Mouse (Mus musculus): ENCODE results near the gene Secisbp2l. TPM values are rescaled to one million over a fixed set of nuclear protein-coding genes. Genes with fewer than 3 reads are reported as not detected.

Gene Secisbp2l
- 16.7 and 18.8 TPM in 2 replicates for polyA plus RNA-seq (2014; fragmentation: Nextera tagmentation; extraction: Ambion mirVana)

- peak; percentile 95 for ATAC-seq (replicated peaks; ENCODE audit: insufficient number of reproducible peaks, low FRiP score, low TSS enrichment)
- H3K4me3 ChIP-seq (ENCODE audit: low read depth, low read length): peak within 1 kb of the TSS; percentile 93
- H3K4me1 ChIP-seq (ENCODE audit: control insufficient read depth, insufficient read depth, low read length): peaks cover 8% of the 10 kb centered on the region; the same call in 1 of the 2 replicates
- WGBS (ENCODE audit: insufficient replicate concordance): under 1% methylated on average over 21 of the region's 28 CpGs
- H3K36me3 ChIP-seq (ENCODE audit: control insufficient read depth, insufficient read depth, low read length): no peaks in the 10 kb centered on the region
- H3K9ac ChIP-seq (ENCODE audit: low read depth, low read length): peak within 1 kb of the TSS; percentile 92
- peak within 1 kb of the TSS; percentile 84 for H3K27ac ChIP-seq (ENCODE audit: low read depth, low read length)
- H3K4me2 ChIP-seq: peak within 1 kb of the TSS; percentile 73
- H3K27me3 ChIP-seq (ENCODE audit: control insufficient read depth, insufficient read depth, low read length): no peaks in the 10 kb centered on the region
- no peaks in the 10 kb centered on the region for H3K9me3 ChIP-seq (replicated peaks; ENCODE audit: control insufficient read depth, low read length)
These were observed at the start of gene Secisbp2l for GRCm38 (mm10) chr2:125782719-125783109. Secisbp2l (minus strand) TSS chr2:125782870.

DNA sequence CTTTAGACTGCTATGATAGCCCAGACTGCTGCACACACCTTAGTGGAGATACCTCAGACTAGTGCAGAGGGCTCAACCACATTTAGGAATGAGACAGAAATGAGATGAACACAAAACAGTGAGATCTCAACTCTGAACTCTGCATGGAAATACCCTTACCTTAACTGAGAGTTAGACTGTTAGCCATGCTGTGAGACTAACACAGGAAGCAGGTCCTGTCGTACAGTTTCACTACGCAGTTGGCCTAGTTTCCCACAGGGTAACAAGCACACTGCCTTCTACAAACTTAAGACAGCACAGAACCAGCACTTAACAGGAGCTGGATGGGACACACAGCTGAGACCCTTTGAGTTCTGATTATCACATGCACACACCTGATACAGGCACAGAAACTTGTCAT is 47.3 kb upstream of the Secisbp2l start:
- Histone ChIP-seq H3K4me3 (ENCODE audit: low read depth, low read length) (no peak overlapping the region), H3K36me3 (ENCODE audit: control insufficient read depth, insufficient read depth, low read length) (peaks cover 9% of the 10 kb centered on the region), H3K4me1 (ENCODE audit: control insufficient read depth, insufficient read depth, low read length) (no peaks in the 10 kb centered on the region), H3K9ac (ENCODE audit: low read depth, low read length) (no peak overlapping the region), H3K4me2 (no peak overlapping the region), H3K27ac (ENCODE audit: low read depth, low read length) (no peak overlapping the region), H3K27me3 (ENCODE audit: control insufficient read depth, insufficient read depth, low read length) (no peaks in the 10 kb centered on the region), H3K9me3 (replicated peaks; ENCODE audit: control insufficient read depth, low read length) (no peaks in the 10 kb centered on the region)
- 90% methylated on average over 2 of the region's 2 CpGs for WGBS (ENCODE audit: insufficient replicate concordance)
- no peak for ATAC-seq (replicated peaks; ENCODE audit: insufficient number of reproducible peaks, low FRiP score, low TSS enrichment)

- Histone ChIP-seq H3K27me3 (ENCODE audit: control insufficient read depth, insufficient read depth, low read length) (no peaks in the 10 kb centered on the region), H3K27ac (ENCODE audit: low read depth, low read length) (no peak overlapping the region), H3K9me3 (replicated peaks; ENCODE audit: control insufficient read depth, low read length) (no peaks in the 10 kb centered on the region), H3K4me1 (ENCODE audit: control insufficient read depth, insufficient read depth, low read length) (no peaks in the 10 kb centered on the region), H3K4me2 (no peak overlapping the region), H3K9ac (ENCODE audit: low read depth, low read length) (no peak overlapping the region), H3K36me3 (ENCODE audit: control insufficient read depth, insufficient read depth, low read length) (peaks cover 6% of the 10 kb centered on the region), H3K4me3 (ENCODE audit: low read depth, low read length) (no peak overlapping the region)
- no peak for ATAC-seq (replicated peaks; ENCODE audit: insufficient number of reproducible peaks, low FRiP score, low TSS enrichment)
- 81% methylated on average over 4 of the region's 4 CpGs for WGBS (ENCODE audit: insufficient replicate concordance)
These were observed 45.2 kb upstream of the Secisbp2l start for GRCm38 (mm10) chr2:125827898-125828297.

GRCm38 (mm10) chr2:125826201-125826600 is 43.5 kb upstream of the Secisbp2l start:
- ATAC-seq (replicated peaks; ENCODE audit: insufficient number of reproducible peaks, low FRiP score, low TSS enrichment): no peak
- WGBS (ENCODE audit: insufficient replicate concordance): 81% methylated on average over 4 of the region's 4 CpGs
- Histone ChIP-seq H3K4me3 (ENCODE audit: low read depth, low read length) (no peak overlapping the region), H3K4me1 (ENCODE audit: control insufficient read depth, insufficient read depth, low read length) (no peaks in the 10 kb centered on the region), H3K4me2 (no peak overlapping the region), H3K27me3 (ENCODE audit: control insufficient read depth, insufficient read depth, low read length) (no peaks in the 10 kb centered on the region), H3K9me3 (replicated peaks; ENCODE audit: control insufficient read depth, low read length) (no peaks in the 10 kb centered on the region), H3K36me3 (ENCODE audit: control insufficient read depth, insufficient read depth, low read length) (0 out of 2 replicates have a peak, but pooled peaks cover 2% of the 10 kb centered on the region), H3K9ac (ENCODE audit: low read depth, low read length) (no peak overlapping the region), H3K27ac (ENCODE audit: low read depth, low read length) (no peak overlapping the region)

GRCm38 (mm10) chr2:125820397-125820796 is 37.7 kb upstream of the Secisbp2l start:
- Histone ChIP-seq H3K4me2 (no peak overlapping the region), H3K4me1 (ENCODE audit: control insufficient read depth, insufficient read depth, low read length) (no peaks in the 10 kb centered on the region), H3K9ac (ENCODE audit: low read depth, low read length) (no peak overlapping the region), H3K36me3 (ENCODE audit: control insufficient read depth, insufficient read depth, low read length) (no peaks in the 10 kb centered on the region), H3K9me3 (replicated peaks; ENCODE audit: control insufficient read depth, low read length) (no peaks in the 10 kb centered on the region), H3K4me3 (ENCODE audit: low read depth, low read length) (no peak overlapping the region), H3K27me3 (ENCODE audit: control insufficient read depth, insufficient read depth, low read length) (no peaks in the 10 kb centered on the region), H3K27ac (ENCODE audit: low read depth, low read length) (no peak overlapping the region)
- 82% methylated on average over 4 of the region's 4 CpGs for WGBS (ENCODE audit: insufficient replicate concordance)
- no peak for ATAC-seq (replicated peaks; ENCODE audit: insufficient number of reproducible peaks, low FRiP score, low TSS enrichment)

DNA sequence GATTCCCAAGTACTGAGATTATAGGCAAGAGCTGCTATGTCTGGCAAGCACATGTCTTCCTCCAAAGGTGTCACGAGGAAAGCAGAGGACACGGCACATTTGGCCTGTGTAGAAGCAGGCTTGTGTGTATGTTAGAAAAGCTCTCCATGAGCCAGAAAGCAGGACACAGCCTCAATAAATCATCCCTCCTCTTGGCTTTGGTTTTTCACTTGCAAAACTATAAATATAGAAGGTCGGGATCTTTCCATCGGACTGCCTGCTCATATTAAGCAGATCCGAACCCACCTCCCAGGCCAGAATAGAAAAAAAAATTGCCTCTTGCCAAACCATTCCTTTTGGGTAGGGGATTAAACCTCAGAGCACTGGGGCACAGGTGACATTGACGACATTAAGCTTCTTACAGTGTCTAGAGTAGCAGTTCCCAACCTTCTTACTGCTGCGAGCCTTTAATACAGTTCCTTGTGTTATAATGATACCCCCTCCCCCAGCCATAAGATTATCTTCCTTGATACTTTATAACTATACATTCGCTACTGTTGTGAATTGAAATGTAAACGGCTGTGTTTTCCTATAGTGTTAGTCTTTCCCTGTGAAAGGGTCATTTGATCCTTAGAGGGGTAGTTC is 31.4 kb upstream of the Secisbp2l start:
- Histone ChIP-seq H3K4me2 (no peak overlapping the region), H3K36me3 (ENCODE audit: control insufficient read depth, insufficient read depth, low read length) (no peaks in the 10 kb centered on the region), H3K4me3 (ENCODE audit: low read depth, low read length) (no peak overlapping the region), H3K9ac (ENCODE audit: low read depth, low read length) (no peak overlapping the region), H3K27me3 (ENCODE audit: control insufficient read depth, insufficient read depth, low read length) (no peaks in the 10 kb centered on the region), H3K9me3 (replicated peaks; ENCODE audit: control insufficient read depth, low read length) (no peaks in the 10 kb centered on the region), H3K27ac (ENCODE audit: low read depth, low read length) (no peak overlapping the region), H3K4me1 (ENCODE audit: control insufficient read depth, insufficient read depth, low read length) (no peaks in the 10 kb centered on the region)
- ATAC-seq (replicated peaks; ENCODE audit: insufficient number of reproducible peaks, low FRiP score, low TSS enrichment): no peak
- 61% methylated on average over 9 of the region's 9 CpGs for WGBS (ENCODE audit: insufficient replicate concordance)

- Histone ChIP-seq H3K4me2 (no peak overlapping the region), H3K27ac (ENCODE audit: low read depth, low read length) (no peak overlapping the region), H3K9ac (ENCODE audit: low read depth, low read length) (no peak overlapping the region)
These were observed 28.7 kb upstream of the Secisbp2l start for GRCm38 (mm10) chr2:125811332-125811731.

DNA sequence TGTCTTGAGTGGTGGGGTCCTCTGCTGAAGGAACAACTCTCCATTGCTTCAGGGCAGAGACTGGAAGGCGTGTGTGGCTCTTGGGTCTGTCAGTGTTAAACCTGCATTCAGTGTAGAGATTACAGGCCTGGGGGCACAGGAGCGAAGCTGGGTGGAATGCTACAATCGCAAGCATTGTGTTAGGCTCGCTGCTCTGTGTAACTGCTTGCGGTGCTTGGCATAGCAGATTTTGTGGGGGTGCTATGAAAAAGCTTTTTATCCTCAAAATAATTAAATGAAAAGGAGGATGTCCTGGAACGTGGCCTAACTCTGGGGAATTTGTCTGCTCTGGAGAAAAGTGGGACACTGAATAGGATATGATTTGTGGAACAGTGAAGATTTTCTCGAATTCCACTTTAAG is 26.9 kb upstream of the Secisbp2l start:
- Histone ChIP-seq H3K9ac (ENCODE audit: low read depth, low read length) (no peak overlapping the region), H3K27ac (ENCODE audit: low read depth, low read length) (no peak overlapping the region), H3K4me2 (no peak overlapping the region), H3K36me3 (ENCODE audit: control insufficient read depth, insufficient read depth, low read length) (no peaks in the 10 kb centered on the region), H3K27me3 (ENCODE audit: control insufficient read depth, insufficient read depth, low read length) (no peaks in the 10 kb centered on the region), H3K4me1 (ENCODE audit: control insufficient read depth, insufficient read depth, low read length) (no peaks in the 10 kb centered on the region), H3K4me3 (ENCODE audit: low read depth, low read length) (no peak overlapping the region), H3K9me3 (replicated peaks; ENCODE audit: control insufficient read depth, low read length) (no peaks in the 10 kb centered on the region)
- 75% methylated on average over 7 of the region's 7 CpGs for WGBS (ENCODE audit: insufficient replicate concordance)
- ATAC-seq (replicated peaks; ENCODE audit: insufficient number of reproducible peaks, low FRiP score, low TSS enrichment): no peak

More at GRCm38 (mm10) chr2:125811332-125811731, 28.7 kb upstream of the Secisbp2l start:
- Histone ChIP-seq H3K9me3 (replicated peaks; ENCODE audit: control insufficient read depth, low read length) (no peaks in the 10 kb centered on the region), H3K4me3 (ENCODE audit: low read depth, low read length) (no peak overlapping the region), H3K4me1 (ENCODE audit: control insufficient read depth, insufficient read depth, low read length) (no peaks in the 10 kb centered on the region), H3K27me3 (ENCODE audit: control insufficient read depth, insufficient read depth, low read length) (no peaks in the 10 kb centered on the region), H3K36me3 (ENCODE audit: control insufficient read depth, insufficient read depth, low read length) (no peaks in the 10 kb centered on the region)
- 63% methylated on average over 2 of the region's 2 CpGs for whole genome bisulfite sequencing (ENCODE audit: insufficient replicate concordance)
- no peak for ATAC-seq (replicated peaks; ENCODE audit: insufficient number of reproducible peaks, low FRiP score, low TSS enrichment)

- H3K36me3 ChIP-seq (ENCODE audit: control insufficient read depth, insufficient read depth, low read length): no peaks in the 10 kb centered on the region
- no peaks in the 10 kb centered on the region for H3K4me1 ChIP-seq (ENCODE audit: control insufficient read depth, insufficient read depth, low read length)
- no peak overlapping the region for H3K9ac ChIP-seq (ENCODE audit: low read depth, low read length)
- no peak overlapping the region for H3K27ac ChIP-seq (ENCODE audit: low read depth, low read length)
- H3K27me3 ChIP-seq (ENCODE audit: control insufficient read depth, insufficient read depth, low read length): no peaks in the 10 kb centered on the region
- H3K4me2 ChIP-seq: no peak overlapping the region
- no peak for ATAC-seq (replicated peaks; ENCODE audit: insufficient number of reproducible peaks, low FRiP score, low TSS enrichment)
- H3K4me3 ChIP-seq (ENCODE audit: low read depth, low read length): no peak overlapping the region
- 54% methylated on average over 1 of the region's 1 CpGs for WGBS (ENCODE audit: insufficient replicate concordance)
- H3K9me3 ChIP-seq (replicated peaks; ENCODE audit: control insufficient read depth, low read length): no peaks in the 10 kb centered on the region
These were observed 23.2 kb upstream of the Secisbp2l start for GRCm38 (mm10) chr2:125805826-125806225.

Measured in heart, embryonic 11.5 days (tissue).